Mouse (Mus musculus): Measurements from ENCODE around the gene Ror1. TPM values are rescaled to one million over a fixed set of nuclear protein-coding genes. Genes with fewer than 3 reads are reported as not detected.

Gene Ror1
- polyA plus RNA-seq, 1 experiment: 0.27 TPM

- Histone ChIP-seq H3K4me1 (ENCODE audit: control insufficient read depth, insufficient read depth, low read length) (no peaks in the 10 kb centered on the region), H3K27me3 (ENCODE audit: control insufficient read depth, insufficient read depth, low read length, poor library complexity, severe bottlenecking) (no peaks in the 10 kb centered on the region), H3K27ac (ENCODE audit: insufficient read depth, low read length) (no peak overlapping the region), H3K36me3 (ENCODE audit: control insufficient read depth, insufficient read depth, low read length, poor library complexity, severe bottlenecking) (no peaks in the 10 kb centered on the region), H3K9ac (ENCODE audit: low read depth, poor library complexity, severe bottlenecking) (no peak overlapping the region), H3K9me3 (replicated peaks; ENCODE audit: control insufficient read depth, insufficient read depth, low read length, poor library complexity, severe bottlenecking) (no peaks in the 10 kb centered on the region; the same call in 1 of the 2 replicates), H3K4me3 (ENCODE audit: low read depth, low read length) (no peak overlapping the region)
- no peak for TF ChIP-seq POLR2A (IDR thresholded peaks at IDR 0.05; ENCODE audit: insufficient read depth, low read length)
- no peak for TF ChIP-seq CTCF (IDR thresholded peaks at IDR 0.05; ENCODE audit: low read depth, low read length)
- no peak for TF ChIP-seq EP300 (IDR thresholded peaks at IDR 0.05; ENCODE audit: insufficient read depth, low read depth, low read length)
These were observed 39.1 kb upstream of the Ror1 start for GRCm38 (mm10) chr4:100056446-100056845.

DNA sequence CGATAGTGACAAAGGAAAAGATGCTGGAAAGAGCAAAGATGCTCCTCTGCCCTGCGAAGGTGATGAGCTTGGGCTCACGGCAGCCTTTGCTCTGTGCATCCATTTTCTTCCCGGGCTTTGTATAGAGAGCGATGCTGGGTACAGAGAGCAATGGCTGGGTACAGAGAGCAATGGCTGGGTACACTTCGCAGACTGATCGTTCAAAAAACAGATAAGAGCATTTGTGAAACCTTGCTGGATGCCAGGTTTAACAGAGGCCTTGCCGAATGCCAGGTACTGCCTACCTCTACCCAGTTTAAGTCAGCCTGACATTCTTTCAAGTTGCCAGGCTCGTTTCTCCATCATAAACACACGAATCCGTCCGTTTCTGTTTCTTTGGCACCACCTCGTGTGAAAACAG, 38.2 kb upstream of the Ror1 start:
- Histone ChIP-seq H3K4me1 (ENCODE audit: control insufficient read depth, insufficient read depth, low read length) (no peaks in the 10 kb centered on the region), H3K36me3 (ENCODE audit: control insufficient read depth, insufficient read depth, low read length, poor library complexity, severe bottlenecking) (no peaks in the 10 kb centered on the region), H3K9me3 (replicated peaks; ENCODE audit: control insufficient read depth, insufficient read depth, low read length, poor library complexity, severe bottlenecking) (no peaks in the 10 kb centered on the region), H3K9ac (ENCODE audit: low read depth, poor library complexity, severe bottlenecking) (no peak overlapping the region), H3K27me3 (ENCODE audit: control insufficient read depth, insufficient read depth, low read length, poor library complexity, severe bottlenecking) (no peaks in the 10 kb centered on the region), H3K27ac (ENCODE audit: insufficient read depth, low read length) (no peak overlapping the region), H3K4me3 (ENCODE audit: low read depth, low read length) (no peak overlapping the region)
- TF ChIP-seq CTCF (IDR thresholded peaks at IDR 0.05; ENCODE audit: low read depth, low read length) (no peak), POLR2A (IDR thresholded peaks at IDR 0.05; ENCODE audit: insufficient read depth, low read length) (no peak), EP300 (IDR thresholded peaks at IDR 0.05; ENCODE audit: insufficient read depth, low read depth, low read length) (no peak)

GRCm38 (mm10) chr4:100058631-100059030, 37.0 kb upstream of the Ror1 start:
- TF ChIP-seq EP300 (IDR thresholded peaks at IDR 0.05; ENCODE audit: insufficient read depth, low read depth, low read length): no peak
- no peak for TF ChIP-seq CTCF (IDR thresholded peaks at IDR 0.05; ENCODE audit: low read depth, low read length)
- no peak for TF ChIP-seq POLR2A (IDR thresholded peaks at IDR 0.05; ENCODE audit: insufficient read depth, low read length)
- Histone ChIP-seq H3K27me3 (ENCODE audit: control insufficient read depth, insufficient read depth, low read length, poor library complexity, severe bottlenecking) (no peaks in the 10 kb centered on the region), H3K4me3 (ENCODE audit: low read depth, low read length) (no peak overlapping the region), H3K9ac (ENCODE audit: low read depth, poor library complexity, severe bottlenecking) (no peak overlapping the region), H3K27ac (ENCODE audit: insufficient read depth, low read length) (no peak overlapping the region), H3K4me1 (ENCODE audit: control insufficient read depth, insufficient read depth, low read length) (no peaks in the 10 kb centered on the region), H3K9me3 (replicated peaks; ENCODE audit: control insufficient read depth, insufficient read depth, low read length, poor library complexity, severe bottlenecking) (no peaks in the 10 kb centered on the region), H3K36me3 (ENCODE audit: control insufficient read depth, insufficient read depth, low read length, poor library complexity, severe bottlenecking) (no peaks in the 10 kb centered on the region)

GRCm38 (mm10) chr4:100059811-100060210, 35.8 kb upstream of the Ror1 start:
- Histone ChIP-seq H3K4me3 (ENCODE audit: low read depth, low read length) (no peak overlapping the region), H3K9ac (ENCODE audit: low read depth, poor library complexity, severe bottlenecking) (no peak overlapping the region), H3K36me3 (ENCODE audit: control insufficient read depth, insufficient read depth, low read length, poor library complexity, severe bottlenecking) (no peaks in the 10 kb centered on the region), H3K27ac (ENCODE audit: insufficient read depth, low read length) (no peak overlapping the region), H3K27me3 (ENCODE audit: control insufficient read depth, insufficient read depth, low read length, poor library complexity, severe bottlenecking) (no peaks in the 10 kb centered on the region), H3K4me1 (ENCODE audit: control insufficient read depth, insufficient read depth, low read length) (no peaks in the 10 kb centered on the region), H3K9me3 (replicated peaks; ENCODE audit: control insufficient read depth, insufficient read depth, low read length, poor library complexity, severe bottlenecking) (no peaks in the 10 kb centered on the region)
- TF ChIP-seq EP300 (IDR thresholded peaks at IDR 0.05; ENCODE audit: insufficient read depth, low read depth, low read length) (no peak), CTCF (IDR thresholded peaks at IDR 0.05; ENCODE audit: low read depth, low read length) (no peak), POLR2A (IDR thresholded peaks at IDR 0.05; ENCODE audit: insufficient read depth, low read length) (no peak)

DNA sequence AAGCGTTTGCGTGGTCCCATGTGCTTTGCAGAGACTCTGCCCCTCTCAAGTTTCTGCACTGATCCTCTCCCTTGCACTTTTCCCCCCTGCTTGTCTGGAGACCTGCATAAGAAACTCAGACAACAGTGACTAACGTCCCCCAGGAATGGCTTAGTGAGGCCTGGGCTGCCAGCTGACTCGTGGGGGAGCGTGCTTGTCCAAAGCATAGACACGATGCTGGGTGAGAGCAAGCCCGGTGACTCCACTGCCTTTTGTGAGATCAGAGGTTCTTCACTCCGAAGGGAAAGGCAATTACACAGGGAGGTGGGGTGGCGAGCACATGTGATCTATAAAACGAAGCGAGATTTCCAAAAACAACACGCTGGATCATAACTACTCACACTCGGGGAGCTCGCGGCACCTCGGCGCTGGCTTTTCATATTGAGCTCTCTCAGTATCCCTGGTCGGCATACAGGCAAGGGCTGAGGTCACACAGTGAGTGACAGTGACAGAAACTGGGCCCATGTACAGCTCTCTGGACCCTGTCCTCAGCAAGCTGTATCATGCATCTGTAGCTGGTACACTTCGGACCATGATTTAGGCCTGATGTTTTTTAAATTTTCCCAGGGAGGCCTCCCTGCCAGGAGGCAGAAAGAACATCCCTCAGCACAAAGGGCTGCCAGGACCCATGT, 34.1 kb upstream of the Ror1 start:
- Histone ChIP-seq H3K4me1 (ENCODE audit: control insufficient read depth, insufficient read depth, low read length) (no peaks in the 10 kb centered on the region), H3K9ac (ENCODE audit: low read depth, poor library complexity, severe bottlenecking) (no peak overlapping the region), H3K27ac (ENCODE audit: insufficient read depth, low read length) (no peak overlapping the region), H3K27me3 (ENCODE audit: control insufficient read depth, insufficient read depth, low read length, poor library complexity, severe bottlenecking) (no peaks in the 10 kb centered on the region), H3K9me3 (replicated peaks; ENCODE audit: control insufficient read depth, insufficient read depth, low read length, poor library complexity, severe bottlenecking) (no peaks in the 10 kb centered on the region), H3K36me3 (ENCODE audit: control insufficient read depth, insufficient read depth, low read length, poor library complexity, severe bottlenecking) (no peaks in the 10 kb centered on the region), H3K4me3 (ENCODE audit: low read depth, low read length) (no peak overlapping the region)
- TF ChIP-seq EP300 (IDR thresholded peaks at IDR 0.05; ENCODE audit: insufficient read depth, low read depth, low read length) (no peak), CTCF (IDR thresholded peaks at IDR 0.05; ENCODE audit: low read depth, low read length) (no peak), POLR2A (IDR thresholded peaks at IDR 0.05; ENCODE audit: insufficient read depth, low read length) (no peak)

DNA sequence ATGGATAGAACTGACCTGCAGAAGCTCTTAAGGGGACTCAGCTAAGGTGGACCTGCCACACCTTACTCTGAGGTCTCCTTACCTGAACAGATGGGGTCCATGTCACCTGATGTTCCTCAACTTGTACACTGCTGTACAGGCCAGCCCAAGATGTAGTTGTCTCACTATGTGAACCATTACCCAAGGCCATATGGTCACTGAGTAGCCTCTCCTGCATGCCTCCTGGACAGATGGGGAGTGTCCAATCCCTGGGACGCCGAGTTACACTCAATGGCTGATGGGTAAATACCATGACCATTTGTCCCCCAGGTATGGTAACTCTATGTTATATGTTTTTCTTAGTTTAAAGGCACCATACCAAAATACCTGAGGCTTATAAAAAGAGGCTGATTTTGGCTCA, 29.9 kb upstream of the Ror1 start:
- no peaks in the 10 kb centered on the region for H3K4me1 ChIP-seq (ENCODE audit: control insufficient read depth, insufficient read depth, low read length)
- no peak overlapping the region for H3K4me3 ChIP-seq (ENCODE audit: low read depth, low read length)
- H3K9me3 ChIP-seq (replicated peaks; ENCODE audit: control insufficient read depth, insufficient read depth, low read length, poor library complexity, severe bottlenecking): no peaks in the 10 kb centered on the region
- H3K27me3 ChIP-seq (ENCODE audit: control insufficient read depth, insufficient read depth, low read length, poor library complexity, severe bottlenecking): peaks cover 1% of the 10 kb centered on the region; the same call in 1 of the 2 replicates
- H3K9ac ChIP-seq (ENCODE audit: low read depth, poor library complexity, severe bottlenecking): no peak overlapping the region
- no peaks in the 10 kb centered on the region for H3K36me3 ChIP-seq (ENCODE audit: control insufficient read depth, insufficient read depth, low read length, poor library complexity, severe bottlenecking)
- TF ChIP-seq CTCF (IDR thresholded peaks at IDR 0.05; ENCODE audit: low read depth, low read length) (no peak), EP300 (IDR thresholded peaks at IDR 0.05; ENCODE audit: insufficient read depth, low read depth, low read length) (no peak), POLR2A (IDR thresholded peaks at IDR 0.05; ENCODE audit: insufficient read depth, low read length) (no peak)
- no peak overlapping the region for H3K27ac ChIP-seq (ENCODE audit: insufficient read depth, low read length)
